Mouse (Mus musculus) mouse trophoblast stem cell (cell line): ENCODE data around the gene Abhd2.

Experiments used
- in situ Hi-C, 2 experiments: fragments of 300-500 bp; cut with MseI, MboI; formaldehyde crosslinking; loops; 2 replicates in 1 of 2; 3 replicates in 1 of 2; pipeline ENCODE4 v1.15.1; 2025

Abhd2 gene

DNA sequence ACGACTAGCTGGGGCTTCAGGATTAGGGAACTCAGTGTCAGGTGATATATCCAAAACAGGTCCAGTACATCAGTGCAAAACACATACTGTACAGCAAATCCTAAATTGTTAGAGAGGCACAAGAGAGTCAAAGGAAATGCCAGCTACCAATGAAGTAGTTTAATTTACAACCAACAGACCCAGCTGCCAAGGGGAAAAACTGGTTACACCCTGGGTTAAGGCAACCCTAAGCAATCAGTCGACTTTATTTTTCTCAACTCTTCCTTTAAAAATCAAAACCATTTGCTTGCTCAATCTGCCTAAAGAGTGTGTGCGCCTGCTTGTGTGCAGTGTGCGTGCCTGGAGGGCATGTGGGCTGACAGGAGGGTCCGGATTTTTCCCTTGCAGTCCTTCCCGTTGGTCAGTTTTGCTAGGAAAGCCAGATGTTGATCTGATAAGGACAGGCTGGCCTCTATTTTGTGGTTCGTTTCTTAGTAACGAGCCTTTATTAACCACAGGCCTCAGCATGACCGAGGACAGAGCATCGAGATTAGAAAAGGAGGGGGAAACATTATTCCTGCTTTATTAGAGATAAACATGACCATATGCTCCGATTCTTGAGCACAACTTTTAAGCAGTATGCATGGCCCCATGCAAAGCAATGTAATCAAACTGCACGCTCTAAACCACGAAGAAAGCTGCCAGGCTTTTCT, 45.3 kb downstream of the Abhd2 start:
- in situ Hi-C loops, result no loop called here

DNA sequence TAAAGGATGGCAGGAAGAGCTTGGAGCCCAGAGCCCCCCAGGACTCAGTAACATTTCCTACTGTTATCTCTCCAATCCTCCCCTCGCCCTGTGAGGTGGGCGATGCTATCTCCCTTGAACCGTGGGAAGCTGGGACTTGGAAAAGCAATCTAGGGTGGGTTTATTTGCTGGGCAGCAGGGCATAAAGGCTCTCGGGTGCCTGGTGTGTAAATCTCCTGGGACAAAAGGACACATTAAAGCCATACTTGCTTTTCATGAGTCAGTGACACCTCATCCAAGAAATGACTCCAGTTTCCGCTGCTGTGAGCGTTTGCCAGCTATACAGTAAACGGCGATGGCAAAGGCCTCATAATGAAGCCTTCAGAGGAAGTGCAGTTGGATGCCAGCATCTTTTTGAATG, 50.9 kb downstream of the Abhd2 start:
- in situ Hi-C loops, result no loop called here

DNA sequence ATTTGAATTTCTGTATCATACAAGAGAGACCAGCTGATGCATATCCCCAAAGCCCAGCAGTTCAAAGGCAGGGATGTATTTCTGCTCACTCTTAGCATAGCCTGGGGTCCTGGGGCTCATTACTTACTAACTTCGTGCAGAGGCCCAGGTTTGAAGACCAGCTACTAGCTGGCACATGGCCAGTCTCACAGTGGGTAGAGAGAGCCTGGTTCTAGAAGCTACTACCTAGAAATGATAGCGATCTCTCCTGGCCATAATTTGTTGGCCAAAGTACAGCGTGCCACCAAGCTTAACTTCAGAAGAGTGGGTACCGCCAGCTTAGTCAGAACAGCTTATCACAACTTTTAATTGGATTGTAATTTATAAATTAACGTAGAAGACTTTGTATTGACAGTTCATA, 55.8 kb downstream of the Abhd2 start:
- in situ Hi-C loops, result loop anchor here in 1 of 2 experiments (25.0 kb wide), 1 partner anchor 391 kb away; no protein-coding TSS in a partner anchor

DNA sequence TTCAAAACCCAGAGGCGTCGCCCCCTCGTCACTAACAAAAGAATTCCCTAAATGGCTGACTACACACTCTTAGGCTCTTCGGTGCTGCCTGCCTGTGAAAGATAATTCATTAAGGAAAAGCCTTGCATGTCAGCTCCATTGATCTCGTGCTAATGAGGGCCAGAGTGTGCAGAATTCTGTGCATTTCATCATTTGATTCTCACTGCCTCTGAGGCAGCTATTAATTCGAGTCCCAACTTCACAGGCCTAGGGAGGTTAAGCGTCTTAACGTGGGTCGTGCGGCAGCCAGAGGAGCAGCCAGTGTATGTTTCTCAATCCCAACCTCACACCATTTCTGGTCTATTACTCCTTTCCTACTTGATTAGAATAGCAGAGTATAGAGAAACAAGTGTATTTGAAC, 58.2 kb downstream of the Abhd2 start:
- in situ Hi-C loops, result loop anchor here in 1 of 2 experiments (25.0 kb wide), 1 partner anchor 394 kb away; no protein-coding TSS in a partner anchor

DNA sequence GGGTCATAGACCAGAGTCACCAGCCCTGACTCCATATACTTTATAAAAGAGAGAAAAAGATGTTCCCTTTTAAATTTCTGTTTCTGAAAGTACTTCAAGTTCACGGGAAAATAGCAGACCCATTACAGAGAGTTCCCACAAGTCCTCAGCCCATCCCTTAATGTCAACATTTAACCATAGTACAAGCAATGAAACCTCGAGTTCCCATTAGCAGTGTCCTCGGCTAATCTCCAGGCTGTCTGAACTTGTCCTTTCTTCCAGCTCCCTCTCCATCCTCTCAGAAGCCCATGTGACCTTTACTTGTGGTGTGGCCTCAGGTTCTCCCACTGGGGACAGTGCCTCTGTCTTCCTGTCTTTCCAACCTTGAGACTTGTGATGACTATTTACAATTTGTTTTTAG, 60.4 kb downstream of the Abhd2 start:
- in situ Hi-C loops, result loop anchor here in 1 of 2 experiments (25.0 kb wide), 1 partner anchor 396 kb away; no protein-coding TSS in a partner anchor

DNA sequence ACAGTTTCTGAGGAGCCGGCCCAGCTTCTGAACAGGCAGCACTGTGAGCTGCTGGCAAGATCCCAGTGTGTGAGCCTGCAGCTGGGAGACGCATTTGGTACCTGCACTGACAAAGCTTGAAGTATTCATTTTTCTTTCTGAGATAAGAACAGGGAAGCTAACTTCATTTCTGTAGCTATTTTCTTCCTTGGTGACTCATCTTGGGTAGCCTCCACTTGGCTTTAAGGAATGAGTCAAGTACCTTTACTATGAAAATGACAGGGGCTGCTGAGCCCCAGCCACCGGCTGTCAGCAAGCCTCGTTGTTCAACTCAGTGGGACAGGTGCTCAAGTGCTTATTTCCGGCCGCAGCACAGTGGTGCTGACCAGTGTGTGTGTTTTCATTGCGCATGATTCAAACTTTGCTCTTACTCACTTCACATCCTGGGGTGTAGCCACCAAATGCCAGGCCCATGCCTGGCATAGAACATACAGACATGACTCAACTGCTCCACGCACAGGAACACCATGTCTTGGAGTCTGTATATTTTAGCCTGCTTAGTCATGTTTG, 63.4 kb downstream of the Abhd2 start:
- in situ Hi-C loops, result loop anchor here in 1 of 2 experiments (25.0 kb wide), 1 partner anchor 399 kb away; no protein-coding TSS in a partner anchor

DNA sequence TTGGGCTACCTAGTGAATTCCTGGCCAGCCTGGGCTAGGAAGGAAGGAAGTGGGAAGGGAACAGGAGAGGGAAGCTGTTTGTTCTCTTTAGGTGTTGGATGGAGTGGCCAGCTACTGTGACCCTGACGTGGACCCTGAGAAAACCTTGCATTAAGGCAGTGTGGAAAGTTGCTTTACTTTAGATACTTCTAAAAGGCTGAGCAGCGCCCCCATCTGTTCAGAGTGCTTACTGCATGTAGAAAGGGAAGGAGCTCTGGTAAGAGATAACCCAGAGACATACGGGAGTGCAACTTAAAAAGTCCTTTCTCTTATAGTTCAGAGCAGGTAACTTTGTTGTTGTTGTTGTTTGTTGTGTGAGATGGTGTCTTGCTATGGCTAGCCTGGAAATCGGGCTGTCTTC, 72.9 kb downstream of the Abhd2 start:
- in situ Hi-C loops, result loop anchor here (5.0 to 25.0 kb wide), 2 partner anchors 99 to 409 kb away; no protein-coding TSS in a partner anchor

DNA sequence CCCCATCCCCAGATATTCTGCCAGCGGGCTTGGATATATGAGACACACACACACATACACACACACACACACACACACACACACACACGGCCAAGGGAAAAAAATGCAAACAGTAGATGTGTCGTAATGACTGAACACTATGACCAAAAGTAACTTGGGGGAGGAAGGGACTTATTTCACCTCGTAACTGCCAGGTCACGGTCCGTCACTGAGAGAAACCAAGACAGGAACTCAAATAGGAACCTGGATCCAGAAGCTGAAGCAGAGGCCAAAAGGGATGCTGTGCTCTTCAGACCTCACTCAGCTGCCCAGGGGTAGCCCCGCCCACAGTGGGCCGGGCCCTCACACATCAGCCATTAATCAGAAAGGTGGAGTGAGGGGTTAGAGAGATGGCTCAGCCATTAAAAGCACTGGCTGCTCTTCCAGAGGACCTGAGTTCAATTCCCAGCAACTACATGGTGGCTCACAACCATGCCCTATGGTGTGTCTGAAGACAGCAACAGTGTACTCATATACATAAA, 73.6 kb downstream of the Abhd2 start:
- in situ Hi-C loops, result loop anchor here (5.0 to 25.0 kb wide), 2 partner anchors 99 to 409 kb away; no protein-coding TSS in a partner anchor

DNA sequence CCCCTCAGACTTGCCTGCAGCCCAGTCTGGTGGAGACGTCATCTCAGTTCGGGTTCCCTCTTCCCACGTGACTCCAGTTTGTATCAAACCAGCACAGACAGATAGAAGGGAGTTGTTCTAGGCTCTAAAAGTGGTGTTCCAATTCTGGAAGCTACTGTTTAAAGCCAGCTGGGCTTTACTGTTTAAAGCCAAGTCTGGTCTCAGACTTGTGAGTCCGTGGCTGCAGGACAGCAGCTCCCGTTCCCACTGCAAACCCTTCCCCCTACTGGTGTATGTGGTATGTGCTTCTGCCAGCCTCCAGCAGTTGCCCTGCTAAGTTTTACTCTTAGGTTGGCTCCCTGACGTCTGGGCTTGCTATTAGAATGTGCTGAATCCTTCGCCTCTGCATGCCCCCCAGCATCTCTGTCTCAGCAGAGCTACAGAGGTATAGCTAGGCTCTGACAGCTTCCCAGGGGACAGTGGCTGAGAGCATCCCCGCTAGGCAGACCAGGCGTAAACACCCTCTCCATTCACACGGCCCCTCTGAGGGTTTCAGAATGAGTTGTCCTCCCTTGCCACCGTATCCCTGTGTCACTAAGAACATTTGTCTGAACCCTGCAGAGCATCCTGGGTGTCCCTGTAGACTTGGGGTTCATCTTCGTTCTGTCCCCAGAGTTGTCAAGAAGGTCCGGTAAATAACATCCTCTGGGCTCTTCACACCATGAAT, 74.3 kb downstream of the Abhd2 start:
- in situ Hi-C loops, result loop anchor here (5.0 to 25.0 kb wide), 2 partner anchors 100 to 410 kb away; no protein-coding TSS in a partner anchor

DNA sequence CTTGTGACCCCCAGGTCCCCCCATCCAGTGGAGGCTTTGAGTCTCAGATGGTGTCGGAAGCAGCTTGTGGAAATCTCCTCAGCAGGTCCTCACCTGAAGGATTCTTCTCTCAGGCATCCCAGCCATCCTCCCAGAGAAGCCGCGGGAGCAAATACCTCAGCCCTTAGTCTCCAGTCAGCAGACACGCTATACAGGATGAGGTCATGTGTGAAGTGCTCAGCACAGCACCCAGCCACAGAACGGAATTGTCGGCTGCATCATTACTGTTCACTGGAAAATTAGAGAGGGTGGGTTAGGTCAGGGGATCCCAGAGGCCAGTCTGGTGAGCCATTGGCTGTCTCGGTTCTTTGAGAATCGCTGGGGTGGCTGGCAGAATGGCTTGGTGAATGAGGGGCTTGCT, 75.8 kb downstream of the Abhd2 start:
- in situ Hi-C loops, result loop anchor here (5.0 to 25.0 kb wide), 2 partner anchors 102 to 412 kb away; no protein-coding TSS in a partner anchor

DNA sequence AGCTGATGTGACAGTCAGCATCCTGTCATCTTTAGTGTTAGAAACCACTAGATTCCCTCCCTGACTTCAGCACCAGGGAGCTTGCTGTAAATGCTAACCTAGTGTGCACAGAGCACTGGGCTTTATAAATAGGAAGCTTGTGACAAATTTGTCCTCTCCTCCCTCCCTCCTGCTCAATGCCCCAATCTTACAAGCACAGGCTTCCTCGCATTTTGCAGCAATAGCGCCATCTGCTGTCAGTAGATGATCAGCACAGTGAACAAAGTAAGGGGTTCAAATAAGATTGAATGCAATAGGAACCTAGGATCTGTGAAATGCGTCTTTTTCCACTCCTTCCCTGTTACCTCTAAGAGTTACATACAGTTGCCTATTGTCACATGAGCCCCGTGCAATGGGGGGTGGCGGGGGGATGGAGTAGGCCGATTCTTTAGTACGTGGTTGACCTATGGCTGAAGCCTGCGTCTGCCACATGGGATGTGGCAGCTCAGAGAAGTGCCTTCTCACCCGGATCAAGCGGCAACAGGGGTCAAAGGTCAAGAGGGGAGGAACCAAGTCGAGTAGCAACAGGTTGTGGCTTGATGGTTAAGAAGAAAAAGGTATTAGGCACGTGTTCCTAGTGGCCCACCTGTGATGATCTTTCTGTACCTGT, 76.9 kb downstream of the Abhd2 start:
- in situ Hi-C loops, result loop anchor here (5.0 to 25.0 kb wide), 2 partner anchors 103 to 413 kb away; no protein-coding TSS in a partner anchor

DNA sequence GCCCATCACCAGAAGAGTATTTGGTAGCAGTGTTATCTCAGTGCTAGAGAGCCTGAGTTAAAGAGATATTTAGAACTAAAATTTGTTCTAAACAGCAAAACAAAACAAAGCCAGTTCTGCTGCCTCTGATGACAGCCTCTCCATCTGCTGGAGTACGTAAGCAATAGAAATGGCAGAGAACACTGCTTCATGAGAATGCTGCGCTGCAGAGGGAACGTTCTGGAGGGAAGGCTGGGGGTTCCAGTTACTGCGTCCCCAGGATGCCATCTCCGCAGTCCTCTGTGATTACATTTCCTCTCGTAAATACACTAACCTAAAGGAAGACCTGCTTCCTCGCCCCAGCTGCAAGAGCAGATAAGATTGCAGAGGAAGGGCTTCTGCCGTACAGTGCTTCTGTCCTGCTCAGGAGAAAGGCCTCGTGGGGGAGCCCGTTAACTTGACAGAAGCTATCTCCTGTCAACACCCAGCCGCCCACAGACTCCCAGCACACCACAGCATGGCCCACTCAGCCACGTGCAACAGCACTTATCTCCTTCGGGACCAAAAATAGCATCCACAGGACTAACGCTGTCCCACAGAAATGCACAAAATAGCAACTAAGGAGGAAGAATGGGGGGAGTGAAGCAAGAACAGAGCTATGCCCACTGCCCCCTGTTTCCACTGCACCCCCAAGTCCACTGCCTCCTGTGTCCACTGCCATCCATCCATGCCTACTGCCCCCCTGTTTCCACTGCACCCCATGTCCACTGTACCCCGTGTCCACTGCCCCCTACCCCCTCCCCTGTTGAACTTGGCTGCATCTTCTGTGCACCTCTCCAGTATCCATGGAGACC, 85.6 kb downstream of the Abhd2 start:
- in situ Hi-C loops, result no loop called here

DNA sequence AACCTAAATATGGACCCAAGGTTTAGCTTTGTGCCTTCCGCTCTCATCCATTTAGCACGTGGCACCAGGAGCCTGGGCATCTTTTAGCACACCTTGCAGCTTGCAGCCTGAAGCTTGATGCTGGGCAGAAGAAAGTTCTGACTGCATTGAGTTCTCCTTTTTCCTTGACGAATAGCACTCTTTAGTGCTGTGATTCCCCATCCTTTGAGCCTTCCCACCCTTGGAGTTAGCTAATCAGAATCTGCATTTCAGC, 86.1 kb downstream of the Abhd2 start:
- in situ Hi-C loops, result no loop called here

DNA sequence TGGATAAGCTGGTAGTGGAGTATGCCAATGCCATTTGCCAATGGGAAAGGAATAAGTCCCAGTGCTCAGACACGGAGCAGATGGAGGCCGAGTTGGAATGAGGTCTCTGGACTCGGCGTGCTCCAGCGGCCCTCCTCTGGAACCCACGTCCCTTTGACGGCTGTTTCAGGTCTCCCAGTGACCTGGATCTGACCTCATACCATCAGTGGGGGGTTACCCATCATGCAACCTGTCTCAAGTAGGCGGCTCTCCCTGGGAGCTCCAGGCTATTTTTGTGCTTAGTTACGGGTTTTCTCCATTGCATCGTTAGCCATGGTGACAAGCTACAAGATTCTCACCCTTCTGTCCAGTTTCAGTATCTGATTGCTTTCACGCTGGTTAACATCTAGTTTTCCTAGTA, 87.1 kb downstream of the Abhd2 start:
- in situ Hi-C loops, result no loop called here

DNA sequence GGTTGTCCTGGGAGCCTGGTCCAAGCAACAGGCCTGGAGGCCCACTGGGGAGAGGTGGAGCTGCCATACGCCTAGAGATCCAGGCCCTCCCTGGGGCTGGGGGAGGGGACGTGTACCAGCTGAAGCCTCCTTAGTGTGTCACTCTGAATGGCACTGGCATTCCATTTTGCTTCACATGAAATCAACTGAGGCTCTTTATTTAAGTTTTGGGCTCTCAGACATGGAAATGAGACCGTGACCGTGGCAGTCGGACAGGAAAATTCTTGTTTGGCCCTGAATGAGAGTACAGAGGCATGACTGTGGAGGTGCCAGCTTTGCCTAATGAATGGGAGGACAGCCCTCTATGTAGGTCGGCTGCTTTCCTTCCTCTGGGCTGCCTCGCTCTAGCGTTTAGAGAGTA, 89.2 kb downstream of the Abhd2 start:
- in situ Hi-C loops, result no loop called here

DNA sequence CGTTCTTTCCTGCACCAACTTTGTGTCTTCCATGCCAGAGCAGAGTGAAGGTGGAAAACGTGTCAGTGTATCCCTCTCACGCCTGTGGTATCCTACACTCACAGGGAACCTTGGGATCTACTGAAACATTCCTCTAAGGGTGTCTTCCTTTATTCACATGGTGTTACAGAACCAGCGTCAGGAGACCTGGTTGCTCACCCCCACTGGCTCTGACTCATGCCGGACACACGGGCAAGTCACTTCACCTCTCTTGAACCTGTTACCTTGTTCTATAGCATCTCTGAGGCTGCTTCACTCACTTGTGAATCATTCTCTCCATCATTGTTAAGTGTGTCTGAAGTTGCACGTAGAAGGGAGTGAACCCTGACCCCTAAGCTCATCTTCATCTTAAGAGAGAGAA, 89.8 kb downstream of the Abhd2 start:
- in situ Hi-C loops, result no loop called here

DNA sequence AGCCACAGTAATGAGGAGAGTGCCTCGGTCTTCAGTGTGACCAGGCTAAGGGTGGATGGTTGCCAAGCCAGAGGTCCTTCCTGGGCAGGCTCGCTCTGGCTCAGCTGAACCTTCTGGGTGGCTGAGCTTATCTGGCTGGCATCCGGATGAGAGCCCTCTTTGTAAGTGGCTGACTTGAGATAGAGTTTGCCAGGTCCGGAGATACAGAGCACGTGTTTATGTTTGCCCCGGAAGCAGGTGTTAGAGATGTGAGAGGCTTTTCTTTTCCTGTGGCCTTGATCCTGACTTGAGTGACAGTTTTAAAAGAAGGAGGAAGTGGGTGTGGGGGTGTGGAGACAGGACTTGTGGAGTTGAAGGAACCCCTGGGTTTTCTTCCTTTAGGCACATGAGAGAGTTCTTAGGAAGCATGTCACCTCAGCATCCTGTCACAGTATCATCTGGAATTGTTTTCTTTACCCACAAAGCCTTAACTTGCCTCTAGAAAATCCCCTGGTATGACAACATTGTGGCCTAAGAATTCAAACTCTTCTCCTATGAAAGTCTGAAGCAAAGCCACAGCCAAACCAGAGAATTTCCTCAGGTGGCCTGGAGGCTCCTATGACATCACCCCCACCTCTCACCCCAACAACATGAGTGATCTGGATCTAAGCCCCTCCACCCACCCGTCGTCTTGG, 90.5 kb downstream of the Abhd2 start:
- in situ Hi-C loops, result no loop called here

DNA sequence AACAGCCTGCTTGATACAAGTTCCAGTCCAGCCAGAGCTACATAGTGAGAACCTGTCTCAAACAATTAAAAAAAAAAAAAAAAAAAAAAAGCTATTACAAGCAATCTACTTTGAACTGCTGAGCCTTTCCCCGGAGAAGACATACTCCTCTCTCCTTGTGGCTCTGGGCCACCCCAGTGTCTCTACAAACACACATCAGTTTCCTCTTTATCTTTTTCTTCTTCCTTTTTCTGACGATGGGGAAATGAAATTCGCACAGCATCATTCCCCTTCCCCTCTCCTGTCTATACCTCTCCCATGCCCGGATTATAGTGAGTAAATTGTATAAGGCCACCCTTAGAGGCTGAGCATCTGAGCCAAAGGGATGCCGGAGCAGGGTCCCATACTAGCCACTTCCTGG, 95.7 kb downstream of the Abhd2 start:
- in situ Hi-C loops, result no loop called here

DNA sequence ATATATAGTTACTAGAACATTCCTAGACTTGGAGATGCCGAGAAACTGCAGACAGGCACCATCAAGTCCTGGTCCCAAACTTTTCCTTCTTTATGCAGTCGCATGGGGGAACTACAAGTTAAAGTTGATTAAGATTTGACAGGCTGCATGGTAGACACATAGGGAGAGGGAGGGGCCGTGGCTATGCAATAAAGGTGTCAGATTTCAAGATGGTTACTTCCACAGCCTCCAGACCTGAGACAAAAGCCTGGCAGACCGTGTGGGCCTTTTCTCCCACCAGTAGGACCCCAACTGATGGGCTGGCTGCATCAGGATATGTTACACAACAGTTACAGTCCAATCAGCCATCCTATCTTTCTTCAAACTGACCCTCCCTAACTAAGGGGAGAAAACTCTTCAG, 96.4 kb downstream of the Abhd2 start:
- in situ Hi-C loops, result no loop called here

DNA sequence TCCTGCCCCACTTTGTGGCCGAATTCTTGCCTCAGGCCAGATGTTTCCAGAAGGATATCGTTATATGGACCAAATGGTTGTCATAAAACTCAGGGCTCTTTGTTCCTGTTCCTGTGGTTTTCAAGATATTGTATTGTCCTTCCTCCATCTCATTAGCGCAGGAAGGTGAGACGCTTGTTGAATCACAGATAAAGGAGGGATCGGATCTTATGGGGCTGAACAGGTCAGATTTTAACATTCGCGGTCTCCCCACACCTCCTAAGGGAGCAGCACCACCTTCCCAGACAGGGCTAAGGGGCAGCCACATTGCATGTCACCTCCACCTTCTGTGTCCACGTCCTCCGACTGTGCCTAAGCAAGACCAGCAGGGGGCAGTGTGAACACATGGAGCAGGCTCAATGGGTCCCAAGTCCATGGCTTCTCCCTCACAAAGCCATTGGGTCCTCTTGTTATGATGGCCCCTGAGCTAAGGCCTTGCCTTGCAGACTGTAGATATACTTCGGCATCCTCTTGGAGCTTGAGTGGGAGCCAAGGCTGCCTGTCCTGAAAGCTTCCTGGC, 98.4 kb downstream of the Abhd2 start:
- in situ Hi-C loops, result no loop called here
